Mouse (Mus musculus) cerebellum, postnatal 25 days (tissue): ENCODE measurements around the gene Phrf1.

Source experiments
- DNase-seq, 2 experiments: peaks; one replicate each; pipeline ENCODE4 v3.0.0; 2021; ENCODE audit warnings: mixed read lengths in 2 of 2

The Phrf1 gene

DNA sequence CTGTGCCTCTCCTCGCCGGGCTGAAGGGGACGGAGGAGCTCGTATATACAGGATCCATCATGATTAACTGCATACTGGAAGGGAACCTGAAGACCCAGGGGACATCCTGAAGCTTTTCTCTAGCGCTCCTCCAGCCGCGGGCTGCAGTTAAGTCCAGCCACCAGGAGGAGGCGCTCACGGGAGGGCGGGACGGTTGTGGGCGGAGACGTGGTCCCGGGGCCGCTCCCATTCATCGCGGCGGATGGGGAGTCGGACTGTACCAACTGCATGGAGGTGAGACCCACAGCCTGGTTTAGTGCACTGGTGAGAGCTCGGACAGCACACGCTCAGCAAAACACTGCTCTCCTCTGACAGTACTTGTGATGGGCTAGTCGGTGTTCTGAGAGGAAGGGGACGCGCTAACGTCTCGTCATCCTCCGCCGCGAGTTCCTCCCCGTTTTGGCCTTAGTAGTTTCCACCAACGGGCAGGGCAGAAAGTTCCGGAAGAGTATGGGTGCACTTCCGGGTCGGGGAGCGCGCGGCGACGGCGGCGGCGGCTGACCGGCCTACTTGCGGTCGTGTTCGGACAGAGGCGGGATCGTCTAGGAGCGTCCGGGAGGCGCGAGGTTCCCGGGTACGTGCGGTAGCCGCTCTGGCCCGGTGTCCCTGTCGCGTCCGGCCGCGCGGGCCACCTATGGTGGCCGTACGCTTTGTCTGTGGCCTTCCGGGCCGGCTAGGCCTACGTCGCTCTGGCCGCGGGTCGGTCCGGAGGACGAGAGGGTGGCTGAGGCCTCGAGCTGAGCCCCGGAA lies at the start of gene Phrf1:
Gene Phrf1, plus strand, starts transcription at position 506 of the 789 bp plus-strand sequence.
- peak; percentile 97 for DNase-seq

DNA sequence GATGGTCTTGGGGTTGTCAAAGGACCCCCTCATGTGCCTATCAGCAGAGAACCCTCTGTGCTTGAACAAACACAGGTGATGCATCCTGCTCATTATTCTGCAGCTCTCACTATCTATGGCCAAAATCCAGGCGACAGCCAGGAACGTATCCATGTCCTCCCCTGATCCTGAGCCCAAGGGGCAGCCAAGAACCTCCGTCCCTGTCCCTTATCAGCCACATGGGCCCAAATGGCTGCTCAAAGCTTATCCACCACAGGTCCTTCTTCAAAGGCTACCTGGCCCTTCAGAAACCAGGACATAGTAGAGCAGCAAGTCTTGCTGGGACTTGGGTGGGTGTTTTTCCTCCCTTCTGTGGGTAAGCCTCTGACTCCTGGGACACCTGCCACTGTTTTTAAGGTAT lies 40.4 kb upstream of the Phrf1 start:
- no peak for DNase-seq

DNA sequence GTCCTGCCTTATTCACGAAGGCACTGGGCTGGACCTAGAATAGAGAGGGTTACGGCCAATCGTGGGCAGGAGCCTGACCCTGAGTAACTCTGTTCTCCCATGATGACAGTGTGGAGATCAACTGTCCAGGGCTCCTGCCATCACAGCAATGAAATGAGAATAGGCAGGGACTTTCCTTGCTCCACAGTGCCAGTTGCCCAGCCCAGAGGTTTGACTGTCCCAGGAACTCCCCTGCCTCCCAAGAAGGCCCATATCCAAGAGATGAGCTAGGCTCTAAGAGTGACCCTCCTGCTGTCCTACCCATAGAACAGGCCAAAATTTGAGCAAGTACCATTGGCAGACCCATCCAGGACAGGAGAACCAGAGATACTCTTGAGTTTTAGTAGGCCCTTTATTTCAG lies 39.9 kb upstream of the Phrf1 start:
- DNase-seq, result no peak

DNA sequence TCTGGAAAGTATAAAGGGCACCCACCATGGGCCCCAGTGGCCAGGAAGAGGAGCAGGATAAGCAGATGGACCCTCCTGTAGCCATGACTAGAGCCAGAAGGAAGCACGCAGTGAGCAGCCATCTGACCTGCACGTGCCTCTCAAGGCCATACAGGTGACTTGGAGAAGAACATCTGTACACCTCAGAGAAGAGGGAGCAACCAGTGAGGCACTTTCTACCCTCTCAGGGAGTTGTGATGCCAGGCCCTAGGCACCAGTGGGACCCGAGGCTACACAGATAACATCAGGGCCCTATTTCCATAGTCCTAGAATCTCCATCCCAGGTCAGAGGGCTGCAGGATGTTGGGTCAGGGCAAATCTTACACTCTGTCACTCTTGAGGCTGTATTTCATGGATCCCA lies 38.4 kb upstream of the Phrf1 start:
- DNase-seq, result no peak

GRCm38 (mm10) chr7:141191036-141191435 lies 37.5 kb upstream of the Phrf1 start:
- DNase-seq, result no peak

DNA sequence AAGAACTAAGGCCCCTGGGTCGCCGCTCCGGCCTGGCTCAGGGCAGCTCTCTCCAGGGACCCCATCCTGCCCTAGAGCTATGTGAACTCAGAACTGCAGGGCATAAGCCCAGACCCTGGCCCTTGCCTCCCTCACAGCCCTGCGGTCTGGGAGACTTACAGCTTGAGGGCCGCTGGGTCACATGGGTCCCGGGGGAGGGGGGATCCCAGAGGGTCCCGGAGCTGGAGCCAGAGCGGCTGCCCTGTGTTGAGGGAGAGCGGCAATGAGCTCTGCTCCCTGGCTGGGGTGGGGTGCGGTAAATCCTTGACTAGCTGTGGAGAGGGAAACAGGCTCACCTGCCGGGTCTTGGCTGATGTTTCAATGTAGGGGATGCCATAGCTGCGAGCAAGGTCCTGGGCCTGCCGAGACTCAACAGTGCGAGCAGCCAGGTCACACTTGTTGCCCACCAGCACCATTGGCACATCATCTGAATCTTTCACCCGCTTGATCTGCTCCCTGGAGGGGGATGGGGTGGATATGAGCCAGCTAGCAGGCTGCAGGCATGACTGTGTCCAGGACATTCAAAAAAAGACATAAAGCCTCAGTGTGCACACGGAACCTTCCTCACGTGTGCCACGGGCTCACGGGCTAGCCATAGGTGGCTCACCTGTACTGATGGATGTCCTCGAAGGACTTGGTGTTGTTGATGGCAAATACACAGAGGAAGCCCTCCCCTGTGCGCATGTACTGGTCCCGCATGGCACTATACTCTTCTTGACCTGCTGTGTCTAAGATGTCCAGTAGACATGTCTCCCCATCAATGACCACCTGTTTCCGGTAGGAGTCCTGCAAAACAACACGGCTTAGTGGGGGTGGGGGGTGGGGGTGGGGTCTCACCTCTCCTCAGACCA lies 36.5 kb upstream of the Phrf1 start:
- no peak for DNase-seq

DNA sequence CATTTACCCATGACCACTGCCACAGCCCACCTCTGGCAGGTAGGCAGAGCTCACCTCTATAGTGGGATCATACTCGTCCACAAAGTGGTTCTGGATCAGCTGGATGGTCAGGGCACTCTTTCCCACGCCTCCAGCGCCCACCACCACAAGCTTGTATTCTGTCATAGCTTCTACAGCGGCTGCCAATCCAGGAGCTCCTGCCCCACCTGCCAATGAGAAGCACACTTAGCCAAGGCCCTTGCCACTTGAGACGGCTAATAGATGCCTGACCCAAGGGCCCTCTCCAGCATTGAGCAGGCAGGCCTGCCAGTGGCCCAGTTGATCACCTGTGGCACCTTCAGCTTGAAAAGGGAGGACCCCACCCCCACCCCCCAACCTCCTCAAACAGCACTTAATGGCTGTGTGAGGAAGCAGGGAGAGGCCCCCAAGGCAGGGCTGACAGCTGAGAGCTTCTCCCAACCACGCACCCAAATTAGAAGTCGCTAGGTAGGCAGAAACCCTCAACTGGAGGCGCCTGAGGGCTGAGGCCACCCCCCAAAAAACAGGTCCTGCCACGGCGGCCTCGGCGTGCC lies 35.7 kb upstream of the Phrf1 start:
- DNase-seq, result peak in 1 of 2 experiments; percentile 34

- no peak for DNase-seq
Observed at GRCm38 (mm10) chr7:141193348-141193856, 35.2 kb upstream of the Phrf1 start.

DNA sequence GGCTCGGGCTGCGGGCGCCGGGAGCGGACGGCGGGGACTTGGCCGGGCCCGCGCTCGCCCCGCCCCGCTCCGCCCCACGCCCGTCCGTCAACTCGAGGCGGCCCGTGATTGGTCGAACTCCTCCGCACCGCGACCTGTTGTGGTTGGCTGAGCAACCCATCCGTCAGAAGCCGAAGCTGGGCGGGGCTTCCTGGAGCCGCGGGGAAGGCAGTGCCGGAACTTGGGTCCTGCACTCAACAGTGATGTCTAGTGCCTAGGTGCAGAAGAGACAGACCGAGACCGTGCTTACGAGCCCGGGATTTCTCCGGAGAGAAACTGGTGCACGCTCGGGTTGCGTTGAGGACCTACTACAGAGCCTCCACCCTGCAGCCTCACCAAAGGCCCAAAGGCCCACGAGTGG lies 34.6 kb upstream of the Phrf1 start, which contains the start of the genes Hras and Lrrc56:
Gene Hras, minus strand, starts transcription at position 58 of the 400 bp plus-strand sequence.
Gene Lrrc56, plus strand, starts transcription at position 210 of the 400 bp plus-strand sequence.
- peak; percentile 98 to 99 for DNase-seq

GRCm38 (mm10) chr7:141194409-141194808 lies 34.2 kb upstream of the Phrf1 start:
- DNase-seq, result no peak

GRCm38 (mm10) chr7:141194830-141195229 lies 33.8 kb upstream of the Phrf1 start:
- peak; percentile 75 to 88 for DNase-seq

DNA sequence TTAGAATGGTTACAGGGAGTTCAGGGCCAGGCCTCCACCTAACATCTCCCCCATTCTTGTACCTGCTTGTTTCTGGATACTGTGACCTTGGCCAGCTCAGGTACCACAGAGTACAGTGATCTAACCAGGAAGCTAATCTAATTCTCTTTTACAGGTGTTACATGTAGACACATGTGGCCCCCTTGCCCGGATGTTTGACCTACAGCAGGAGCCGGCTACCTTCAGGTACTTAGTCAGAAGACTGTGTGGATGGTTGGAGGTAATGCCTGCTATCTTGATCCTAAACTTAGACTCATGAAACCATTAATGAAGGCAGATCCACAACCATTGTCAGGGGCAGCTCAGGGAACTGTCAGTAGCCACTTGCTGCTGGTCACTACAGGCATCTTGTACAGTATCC lies 32.8 kb upstream of the Phrf1 start:
- no peak for DNase-seq

DNA sequence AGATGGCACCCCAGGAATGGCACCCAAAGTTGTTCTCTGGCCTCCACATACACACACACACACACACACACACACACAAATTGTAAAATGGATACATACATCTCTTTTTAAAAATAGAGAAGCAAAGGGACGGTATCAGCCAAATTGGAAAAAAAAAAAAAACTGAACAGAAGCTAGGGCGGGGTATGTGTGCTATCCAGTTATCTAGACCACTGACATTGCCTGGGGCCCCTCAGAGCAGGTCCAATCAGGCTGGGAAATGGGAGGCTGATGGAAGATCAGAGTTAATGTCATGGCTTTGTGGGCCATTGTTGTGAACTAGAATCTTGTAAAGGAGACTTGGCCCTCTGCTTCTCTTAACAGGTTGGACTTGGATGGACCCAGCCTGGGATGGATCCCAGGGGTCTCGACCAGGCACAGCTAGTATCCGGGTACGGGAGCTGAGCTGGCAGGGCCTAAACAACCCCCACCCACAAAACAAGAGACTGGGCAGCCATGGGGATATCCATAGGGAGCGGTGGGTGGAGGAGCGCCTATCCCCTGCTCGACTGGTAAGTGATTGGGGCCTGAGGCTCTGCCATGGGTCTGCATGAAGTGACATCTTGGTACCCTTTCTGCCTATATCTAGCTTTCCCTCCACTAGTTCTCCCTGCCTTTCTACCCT lies 31.8 kb upstream of the Phrf1 start:
- no peak for DNase-seq

DNA sequence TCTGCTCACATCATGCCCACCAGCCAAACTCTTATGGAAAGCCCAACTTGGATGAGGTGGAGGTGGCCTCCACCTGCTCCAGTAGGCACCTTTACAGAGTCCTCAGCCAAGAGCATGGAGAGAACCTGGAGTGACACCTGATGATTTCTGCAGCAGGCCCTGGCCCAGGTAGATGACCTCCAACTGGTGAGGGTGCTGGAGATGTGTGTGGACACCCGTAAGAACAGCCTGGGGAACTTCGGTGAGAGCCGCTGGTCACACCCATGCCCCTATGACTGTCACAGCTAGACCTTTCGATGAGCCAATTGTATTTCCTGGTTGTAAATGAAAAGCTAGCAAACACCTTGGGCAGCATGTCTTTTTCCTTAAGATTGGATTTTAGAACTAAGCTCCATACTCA lies 30.5 kb upstream of the Phrf1 start:
- DNase-seq, result no peak

GRCm38 (mm10) chr7:141204546-141204945 lies 24.0 kb upstream of the Phrf1 start:
- DNase-seq, result no peak

GRCm38 (mm10) chr7:141205504-141205903 lies 23.1 kb upstream of the Phrf1 start:
- DNase-seq, result no peak

GRCm38 (mm10) chr7:141206182-141206937 lies 22.2 kb upstream of the Phrf1 start:
- no peak for DNase-seq

GRCm38 (mm10) chr7:141209526-141209925 lies 19.1 kb upstream of the Phrf1 start:
- DNase-seq, result no peak

DNA sequence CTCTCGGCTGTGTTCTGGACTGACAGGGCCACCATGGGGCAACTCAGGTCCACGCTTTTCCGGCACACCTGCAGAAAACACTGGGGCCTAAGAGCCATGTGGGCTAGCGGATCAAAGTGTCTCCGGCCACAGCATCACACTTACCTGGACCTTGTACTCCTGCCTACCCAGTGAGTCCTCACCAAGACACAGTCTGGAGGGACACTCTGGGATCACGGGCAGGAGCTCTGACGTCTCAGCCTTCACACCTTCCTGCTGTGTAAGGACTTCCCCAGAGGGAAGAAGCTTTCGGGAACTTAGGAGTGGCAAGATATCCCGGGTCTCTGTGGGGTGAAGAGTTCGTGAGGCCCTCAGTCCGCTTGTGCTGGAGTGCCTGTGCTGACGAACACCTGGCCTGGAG lies 18.4 kb upstream of the Phrf1 start:
- no peak for DNase-seq

- no peak for DNase-seq
Observed at GRCm38 (mm10) chr7:141210606-141211131, 17.9 kb upstream of the Phrf1 start.

DNA sequence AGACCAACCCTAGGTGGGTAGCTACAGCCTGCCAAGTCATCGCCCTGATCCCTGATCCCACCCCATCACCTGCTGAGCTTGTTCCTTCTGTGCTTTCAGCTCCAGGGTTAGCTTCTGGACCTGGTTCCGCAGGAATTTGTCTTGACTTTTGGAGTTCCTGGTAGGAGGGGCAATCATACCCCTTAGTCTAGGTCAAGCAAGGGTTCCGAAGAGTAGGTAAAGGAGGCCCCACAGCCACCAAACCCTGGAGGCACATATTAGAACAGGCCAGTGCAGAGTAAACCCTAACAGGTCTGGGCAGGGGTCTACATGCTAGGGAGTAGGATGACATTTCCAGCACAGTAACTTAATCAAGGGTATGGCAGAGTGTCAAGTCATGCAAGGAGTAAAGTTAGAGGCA lies 15.5 kb upstream of the Phrf1 start:
- DNase-seq, result no peak
